Mouse (Mus musculus) stomach, embryonic 15.5 days (tissue): Measurements from ENCODE around the gene Ttc23l. TPM values are rescaled to one million over a fixed set of nuclear protein-coding genes. Genes with fewer than 3 reads are reported as not detected.
A peak's percentile ranks its signal among the peaks of the same experiment; 100 is the strongest.

Experiments
- ATAC-seq: fragments of 200-750 bp; cut with Nextera tagmentation; 2 replicates; pipeline ENCODE4 v1.8.0; 2017; ENCODE audit warnings: low read depth, moderate number of reproducible peaks, moderate TSS enrichment; ENCODE audit not compliant: insufficient read depth, low FRiP score
- H3K27ac ChIP-seq: fragments of 300-500 bp; sonication (generic); 2 replicates; pipeline ENCODE4 v1.5.1; 2015; ENCODE audit warnings: mild to moderate bottlenecking, inconsistent platforms
- H3K27me3 ChIP-seq: fragments of 300-500 bp; sonication (generic); replicated peaks from 2 replicates; pipeline ENCODE4 v1.6.1; 2015; ENCODE audit warnings: inconsistent platforms
- H3K36me3 ChIP-seq: fragments of 300-500 bp; sonication (generic); 2 replicates; pipeline ENCODE4 v1.6.1; 2015; ENCODE audit warnings: inconsistent platforms
- H3K4me1 ChIP-seq: fragments of 300-500 bp; sonication (generic); 2 replicates; pipeline ENCODE4 v1.6.1; 2015; ENCODE audit warnings: inconsistent platforms
- H3K4me2 ChIP-seq: fragments of 300-500 bp; sonication (generic); 2 replicates; pipeline ENCODE4 v1.6.1; 2015; ENCODE audit warnings: mild to moderate bottlenecking, inconsistent platforms
- H3K4me3 ChIP-seq: fragments of 300-500 bp; sonication (generic); replicated peaks from 2 replicates; pipeline ENCODE4 v1.5.1; 2015; ENCODE audit warnings: inconsistent platforms
- H3K9ac ChIP-seq: fragments of 300-500 bp; sonication (generic); 2 replicates; pipeline ENCODE4 v1.6.1; 2015; ENCODE audit warnings: inconsistent platforms
- H3K9me3 ChIP-seq: fragments of 300-500 bp; sonication (generic); 2 replicates; pipeline ENCODE4 v1.6.1; 2016; ENCODE audit warnings: inconsistent platforms
- WGBS: fragments of 180-500 bp; shearing (Covaris S2); methylation state at CpG from one replicate; pipeline ENCODE4 v1.1.7; 2015; 5-methylcytosine and 5-hydroxymethylcytosine counted together
- polyA plus RNA-seq: library from polyadenylated mRNA; unstranded; fragments of >200 nt; fragmentation: Nextera tagmentation; extraction: Ambion mirVana; gene quantifications from 2 replicates; pipeline ENCODE4 v1.2.1, GENCODE M21; 2015

The Ttc23l gene
- not detected in 2 replicates for polyA plus RNA-seq

- H3K9me3 ChIP-seq, result no peaks in the 10 kb centered on the region
- H3K4me2 ChIP-seq, result no peak within 1 kb of the TSS
- H3K9ac ChIP-seq, result no peak within 1 kb of the TSS
- no peaks in the 10 kb centered on the region for H3K4me1 ChIP-seq
- H3K27me3 ChIP-seq, result no peaks in the 10 kb centered on the region
- no peak for ATAC-seq
- H3K36me3 ChIP-seq, result no peaks in the 10 kb centered on the region
- 85% methylated on average over 13 of the region's 13 CpGs for WGBS
- H3K4me3 ChIP-seq, result no peak within 1 kb of the TSS
- H3K27ac ChIP-seq, result no peak within 1 kb of the TSS
Observed at GRCm38 (mm10) chr15:10558465-10558864, at the start of gene Ttc23l. Ttc23l (minus strand) TSS chr15:10558668.

GRCm38 (mm10) chr15:10599413-10599812, 40.9 kb upstream of the Ttc23l start:
- ATAC-seq, result 0 out of 2 replicates have a peak, but pooled peaks have one; percentile 21
- no peak overlapping the region; the same call in 1 of the 2 replicates for H3K27ac ChIP-seq
- H3K4me3 ChIP-seq, result no peak overlapping the region
- WGBS, result 59% methylated on average over 7 of the region's 7 CpGs
- H3K36me3 ChIP-seq, result no peaks in the 10 kb centered on the region
- no peaks in the 10 kb centered on the region for H3K9me3 ChIP-seq
- H3K27me3 ChIP-seq, result no peaks in the 10 kb centered on the region
- no peak overlapping the region for H3K9ac ChIP-seq
- peaks cover 6% of the 10 kb centered on the region; the same call in 1 of the 2 replicates for H3K4me1 ChIP-seq
- no peak overlapping the region for H3K4me2 ChIP-seq

- Histone ChIP-seq H3K4me2 (no peak overlapping the region), H3K36me3 (no peaks in the 10 kb centered on the region), H3K9ac (no peak overlapping the region), H3K4me3 (no peak overlapping the region), H3K9me3 (no peaks in the 10 kb centered on the region), H3K27me3 (no peaks in the 10 kb centered on the region), H3K4me1 (peaks cover 6% of the 10 kb centered on the region; the same call in 1 of the 2 replicates), H3K27ac (no peak overlapping the region; the same call in 1 of the 2 replicates)
- 44% methylated on average over 16 of the region's 16 CpGs for WGBS
- ATAC-seq, result 0 out of 2 replicates have a peak, but pooled peaks have one; percentile 32
Observed at GRCm38 (mm10) chr15:10598259-10599225, 40.1 kb upstream of the Ttc23l start.

GRCm38 (mm10) chr15:10596871-10597270, 38.4 kb upstream of the Ttc23l start:
- no peak overlapping the region for H3K27ac ChIP-seq
- no peaks in the 10 kb centered on the region for H3K9me3 ChIP-seq
- H3K4me3 ChIP-seq, result no peak overlapping the region
- no peak overlapping the region for H3K4me2 ChIP-seq
- H3K36me3 ChIP-seq, result no peaks in the 10 kb centered on the region
- H3K9ac ChIP-seq, result no peak overlapping the region
- peaks cover 6% of the 10 kb centered on the region; the same call in 1 of the 2 replicates for H3K4me1 ChIP-seq
- WGBS, result 83% methylated on average over 9 of the region's 9 CpGs
- H3K27me3 ChIP-seq, result no peaks in the 10 kb centered on the region
- ATAC-seq, result no peak

- H3K9me3 ChIP-seq, result no peaks in the 10 kb centered on the region
- H3K27me3 ChIP-seq, result no peaks in the 10 kb centered on the region
- peaks cover 6% of the 10 kb centered on the region; the same call in 1 of the 2 replicates for H3K4me1 ChIP-seq
- H3K9ac ChIP-seq, result no peak overlapping the region
- no peak for ATAC-seq
- H3K4me2 ChIP-seq, result no peak overlapping the region
- WGBS, result 84% methylated on average over 6 of the region's 6 CpGs
- H3K36me3 ChIP-seq, result no peaks in the 10 kb centered on the region
- H3K27ac ChIP-seq, result no peak overlapping the region
- H3K4me3 ChIP-seq, result no peak overlapping the region
Observed at GRCm38 (mm10) chr15:10595408-10595807, 36.9 kb upstream of the Ttc23l start.

GRCm38 (mm10) chr15:10594910-10595309, 36.4 kb upstream of the Ttc23l start:
- Histone ChIP-seq H3K4me2 (no peak overlapping the region), H3K9ac (no peak overlapping the region), H3K4me1 (peaks cover 6% of the 10 kb centered on the region; the same call in 1 of the 2 replicates), H3K27ac (no peak overlapping the region), H3K9me3 (no peaks in the 10 kb centered on the region), H3K36me3 (no peaks in the 10 kb centered on the region), H3K4me3 (no peak overlapping the region), H3K27me3 (no peaks in the 10 kb centered on the region)
- 80% methylated on average over 10 of the region's 10 CpGs for WGBS
- ATAC-seq, result no peak

GRCm38 (mm10) chr15:10593094-10593493, 34.6 kb upstream of the Ttc23l start:
- WGBS, result 79% methylated on average over 6 of the region's 6 CpGs
- ATAC-seq, result no peak

GRCm38 (mm10) chr15:10586565-10586964, 28.1 kb upstream of the Ttc23l start:
- 0 out of 2 replicates have a peak, but pooled peaks cover 3% of the 10 kb centered on the region for H3K36me3 ChIP-seq
- H3K27ac ChIP-seq, result no peak overlapping the region
- H3K9ac ChIP-seq, result no peak overlapping the region
- H3K4me2 ChIP-seq, result no peak overlapping the region
- WGBS, result 81% methylated on average over 2 of the region's 2 CpGs
- no peak for ATAC-seq
- no peaks in the 10 kb centered on the region for H3K9me3 ChIP-seq
- H3K27me3 ChIP-seq, result no peaks in the 10 kb centered on the region
- H3K4me3 ChIP-seq, result no peak overlapping the region
- no peaks in the 10 kb centered on the region for H3K4me1 ChIP-seq

More at GRCm38 (mm10) chr15:10593094-10593493, 34.6 kb upstream of the Ttc23l start:
- Histone ChIP-seq H3K27ac (no peak overlapping the region), H3K9ac (no peak overlapping the region), H3K4me2 (no peak overlapping the region), H3K36me3 (no peaks in the 10 kb centered on the region), H3K4me1 (peaks cover under 1% of the 10 kb centered on the region; the same call in 1 of the 2 replicates), H3K4me3 (no peak overlapping the region), H3K27me3 (no peaks in the 10 kb centered on the region), H3K9me3 (no peaks in the 10 kb centered on the region)

GRCm38 (mm10) chr15:10584359-10585187, 26.1 kb upstream of the Ttc23l start:
- 80% methylated on average over 10 of the region's 10 CpGs for WGBS
- Histone ChIP-seq H3K36me3 (0 out of 2 replicates have a peak, but pooled peaks cover 3% of the 10 kb centered on the region), H3K9me3 (no peaks in the 10 kb centered on the region), H3K27me3 (no peaks in the 10 kb centered on the region), H3K9ac (no peak overlapping the region), H3K4me1 (no peaks in the 10 kb centered on the region), H3K4me2 (no peak overlapping the region), H3K4me3 (no peak overlapping the region), H3K27ac (no peak overlapping the region)
- ATAC-seq, result no peak

- Histone ChIP-seq H3K27ac (no peak overlapping the region), H3K27me3 (no peaks in the 10 kb centered on the region), H3K4me2 (no peak overlapping the region), H3K36me3 (0 out of 2 replicates have a peak, but pooled peaks cover 3% of the 10 kb centered on the region), H3K4me1 (no peaks in the 10 kb centered on the region), H3K4me3 (no peak overlapping the region), H3K9me3 (no peaks in the 10 kb centered on the region), H3K9ac (no peak overlapping the region)
- peak; percentile 76 for ATAC-seq
- WGBS, result 46% methylated on average over 8 of the region's 8 CpGs
Observed at GRCm38 (mm10) chr15:10583408-10583807, 24.9 kb upstream of the Ttc23l start.

- H3K9ac ChIP-seq, result no peak overlapping the region
- H3K36me3 ChIP-seq, result peaks cover 15% of the 10 kb centered on the region; the same call in 1 of the 2 replicates
- WGBS, result 81% methylated on average over 3 of the region's 3 CpGs
- H3K27me3 ChIP-seq, result no peaks in the 10 kb centered on the region
- no peaks in the 10 kb centered on the region for H3K9me3 ChIP-seq
- no peak overlapping the region for H3K4me2 ChIP-seq
- no peak overlapping the region for H3K4me3 ChIP-seq
- H3K27ac ChIP-seq, result no peak overlapping the region
- no peak for ATAC-seq
- no peaks in the 10 kb centered on the region for H3K4me1 ChIP-seq
Observed at GRCm38 (mm10) chr15:10579159-10579558, 20.7 kb upstream of the Ttc23l start.
